Mouse (Mus musculus): ENCODE data around the gene Ppfia1.

GRCm38 (mm10) chr7:144432920-144433319 lies 120.6 kb downstream of the Ppfia1 start:
- TF ChIP-seq CTCF (IDR thresholded peaks at IDR 0.05; ENCODE audit: low read depth) (no peak), EP300 (IDR thresholded peaks at IDR 0.05; ENCODE audit: low read depth) (no peak)
